Mouse (Mus musculus): ENCODE measurements around the gene Ivd. TPM values are rescaled to one million over a fixed set of nuclear protein-coding genes. Genes with fewer than 3 reads are reported as not detected.
A peak's percentile ranks its signal among the peaks of the same experiment; 100 is the strongest.

Gene Ivd
- polyA plus RNA-seq, 1 experiment from 2014 or later: 68.9 TPM

GRCm38 (mm10) chr2:118903333-118903741, 41.6 kb downstream of the Ivd start:
- TF ChIP-seq CTCF (IDR thresholded peaks at IDR 0.05; ENCODE audit: low read depth): no peak
- ATAC-seq (replicated peaks; ENCODE audit: low FRiP score, low read depth): no peak
- no peak overlapping the region for H3K9ac ChIP-seq (ENCODE audit: low read depth, low read length)

DNA sequence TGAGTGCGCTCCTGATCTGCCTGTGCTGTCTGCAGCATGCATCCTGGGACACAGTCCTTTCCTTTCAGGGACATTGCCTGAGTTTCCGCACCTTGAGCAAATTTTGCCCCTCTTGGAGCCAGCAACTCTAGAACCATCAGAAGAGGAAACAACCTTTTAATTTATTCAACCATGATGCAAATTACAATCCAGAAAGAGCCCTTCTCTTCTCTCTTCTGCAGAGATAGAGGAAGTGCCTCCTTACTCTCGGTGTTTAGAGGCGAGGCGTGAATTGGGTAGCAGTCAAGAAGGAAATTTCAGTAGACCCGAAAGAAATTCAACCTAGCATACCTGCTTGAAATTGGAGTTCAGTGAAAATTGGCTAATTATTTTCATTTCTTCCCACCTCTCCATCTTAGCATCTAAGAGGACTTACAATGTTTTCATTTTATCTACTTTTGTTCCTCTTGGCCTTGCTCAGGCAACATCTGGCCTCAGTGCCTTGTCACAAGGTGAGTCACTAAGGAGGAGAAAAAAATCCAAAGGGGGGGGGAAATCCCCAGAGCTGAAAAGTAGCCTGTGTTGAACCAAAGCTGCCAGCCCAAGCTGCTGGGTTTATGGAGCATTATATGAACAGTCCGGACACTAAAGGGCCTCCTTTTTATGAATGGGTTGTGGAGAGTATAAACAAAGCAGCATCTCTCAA, 43.8 kb downstream of the Ivd start:
- H3K4me2 ChIP-seq (ENCODE audit: low read length): no peak overlapping the region
- H3K27ac ChIP-seq: no peak overlapping the region
- DNase-seq (ENCODE audit: low spot score) (no peak), ATAC-seq (replicated peaks; ENCODE audit: low FRiP score, low read depth) (no peak)
- no peak for TF ChIP-seq CTCF (IDR thresholded peaks at IDR 0.05; ENCODE audit: low read depth)
- H3K27me3 ChIP-seq (ENCODE audit: insufficient read depth, low read length): no peaks in the 10 kb centered on the region
- 0 out of 2 replicates have a peak, but pooled peaks cover 6% of the 10 kb centered on the region for H3K4me1 ChIP-seq (replicated peaks; ENCODE audit: insufficient read depth, low read length)
- no peaks in the 10 kb centered on the region for H3K36me3 ChIP-seq (ENCODE audit: insufficient read depth, low read length)
- no peaks in the 10 kb centered on the region for H3K9me3 ChIP-seq (replicated peaks; ENCODE audit: low read length)
- no peak overlapping the region for H3K4me3 ChIP-seq (replicated peaks; ENCODE audit: low read depth, low read length)
- WGBS: 77% methylated on average over 7 of the region's 7 CpGs
- H3K9ac ChIP-seq (ENCODE audit: low read depth, low read length): no peak overlapping the region

More at GRCm38 (mm10) chr2:118903333-118903741, 41.6 kb downstream of the Ivd start:
- DNase-seq (ENCODE audit: low spot score): no peak
- Histone ChIP-seq H3K4me1 (replicated peaks; ENCODE audit: insufficient read depth, low read length) (peaks cover 9% of the 10 kb centered on the region; the same call in 1 of the 2 replicates), H3K4me3 (replicated peaks; ENCODE audit: low read depth, low read length) (peak overlapping the region; percentile 86; the same call in 1 of the 2 replicates), H3K36me3 (ENCODE audit: insufficient read depth, low read length) (no peaks in the 10 kb centered on the region), H3K27ac (no peak overlapping the region), H3K9me3 (replicated peaks; ENCODE audit: low read length) (no peaks in the 10 kb centered on the region), H3K4me2 (ENCODE audit: low read length) (peak overlapping the region; percentile 99), H3K27me3 (ENCODE audit: insufficient read depth, low read length) (peaks cover 14% of the 10 kb centered on the region; the same call in 1 of the 2 replicates)
- WGBS: 21% methylated on average over 10 of the region's 10 CpGs

DNA sequence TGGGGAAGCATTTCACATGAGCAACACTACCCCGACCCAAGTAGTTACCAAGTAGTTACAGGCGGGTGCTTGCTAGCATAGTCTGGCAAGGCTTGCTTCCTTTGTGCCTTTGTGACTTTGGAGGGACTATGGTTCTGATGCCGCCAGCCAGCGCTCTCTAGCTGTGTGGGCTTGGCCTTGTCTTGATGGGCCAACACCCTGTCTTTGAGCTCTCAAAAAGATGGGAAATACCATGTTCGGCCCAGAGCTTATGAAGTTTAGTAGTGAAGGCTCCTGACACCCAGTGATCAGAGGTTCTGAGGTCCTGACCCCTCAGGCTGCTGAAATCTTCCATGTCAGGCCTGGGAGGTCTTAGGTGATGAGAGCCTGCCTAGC, 44.4 kb downstream of the Ivd start:
- Histone ChIP-seq H3K4me1 (replicated peaks; ENCODE audit: insufficient read depth, low read length) (0 out of 2 replicates have a peak, but pooled peaks cover 2% of the 10 kb centered on the region), H3K4me2 (ENCODE audit: low read length) (no peak overlapping the region), H3K36me3 (ENCODE audit: insufficient read depth, low read length) (no peaks in the 10 kb centered on the region), H3K27me3 (ENCODE audit: insufficient read depth, low read length) (no peaks in the 10 kb centered on the region), H3K9ac (ENCODE audit: low read depth, low read length) (no peak overlapping the region), H3K9me3 (replicated peaks; ENCODE audit: low read length) (no peaks in the 10 kb centered on the region), H3K4me3 (replicated peaks; ENCODE audit: low read depth, low read length) (no peak overlapping the region), H3K27ac (no peak overlapping the region)
- ATAC-seq (replicated peaks; ENCODE audit: low FRiP score, low read depth) (no peak), DNase-seq (ENCODE audit: low spot score) (no peak)
- no peak for TF ChIP-seq CTCF (IDR thresholded peaks at IDR 0.05; ENCODE audit: low read depth)
- 81% methylated on average over 5 of the region's 5 CpGs for WGBS

DNA sequence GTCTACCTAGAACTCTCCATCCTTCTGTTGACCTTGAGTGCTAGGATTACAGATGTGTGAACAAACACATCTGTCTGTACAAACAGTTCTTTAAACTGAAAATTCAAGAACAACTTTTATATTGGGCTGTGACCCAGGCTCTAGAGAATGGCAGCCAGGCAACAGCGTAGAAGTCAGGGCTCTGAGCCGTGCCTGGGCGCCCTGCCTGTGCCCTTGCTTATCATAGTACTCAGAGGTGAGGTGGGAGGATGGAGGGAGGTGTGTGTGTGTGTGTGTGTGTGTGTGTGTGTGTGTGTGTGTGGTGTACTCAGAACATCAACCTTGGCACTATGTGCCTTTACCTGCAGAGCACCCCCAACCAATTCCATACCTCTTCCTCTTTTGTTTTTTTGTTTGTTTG, 46.0 kb downstream of the Ivd start:
- DNase-seq (ENCODE audit: low spot score): no peak
- 73% methylated on average over 3 of the region's 3 CpGs for WGBS
- no peak for TF ChIP-seq CTCF (IDR thresholded peaks at IDR 0.05; ENCODE audit: low read depth)

GRCm38 (mm10) chr2:118909151-118909550, 47.4 kb downstream of the Ivd start:
- no peaks in the 10 kb centered on the region for H3K27me3 ChIP-seq (ENCODE audit: insufficient read depth, low read length)
- no peak overlapping the region for H3K4me2 ChIP-seq (ENCODE audit: low read length)
- TF ChIP-seq CTCF (IDR thresholded peaks at IDR 0.05; ENCODE audit: low read depth): no peak
- H3K27ac ChIP-seq: peak overlapping the region; percentile 25; the same call in 1 of the 2 replicates
- 69% methylated on average over 1 of the region's 1 CpGs for WGBS
- H3K9me3 ChIP-seq (replicated peaks; ENCODE audit: low read length): no peaks in the 10 kb centered on the region
- H3K4me3 ChIP-seq (replicated peaks; ENCODE audit: low read depth, low read length): no peak overlapping the region
- H3K9ac ChIP-seq (ENCODE audit: low read depth, low read length): no peak overlapping the region
- ATAC-seq (replicated peaks; ENCODE audit: low FRiP score, low read depth) (no peak), DNase-seq (ENCODE audit: low spot score) (no peak)
- peaks cover 14% of the 10 kb centered on the region; the same call in 1 of the 2 replicates for H3K4me1 ChIP-seq (replicated peaks; ENCODE audit: insufficient read depth, low read length)
- no peaks in the 10 kb centered on the region for H3K36me3 ChIP-seq (ENCODE audit: insufficient read depth, low read length)

More for the DNA sequence above, 46.0 kb downstream of the Ivd start:
- Histone ChIP-seq H3K36me3 (ENCODE audit: insufficient read depth, low read length) (no peaks in the 10 kb centered on the region), H3K4me3 (replicated peaks; ENCODE audit: low read depth, low read length) (no peak overlapping the region), H3K9ac (ENCODE audit: low read depth, low read length) (no peak overlapping the region), H3K9me3 (replicated peaks; ENCODE audit: low read length) (no peaks in the 10 kb centered on the region), H3K27me3 (ENCODE audit: insufficient read depth, low read length) (no peaks in the 10 kb centered on the region), H3K4me1 (replicated peaks; ENCODE audit: insufficient read depth, low read length) (0 out of 2 replicates have a peak, but pooled peaks cover 3% of the 10 kb centered on the region), H3K27ac (no peak overlapping the region), H3K4me2 (ENCODE audit: low read length) (no peak overlapping the region)
- no peak for ATAC-seq (replicated peaks; ENCODE audit: low FRiP score, low read depth)

- Histone ChIP-seq H3K9ac (ENCODE audit: low read depth, low read length) (no peak overlapping the region), H3K27ac (no peak overlapping the region), H3K4me2 (ENCODE audit: low read length) (no peak overlapping the region), H3K27me3 (ENCODE audit: insufficient read depth, low read length) (no peaks in the 10 kb centered on the region), H3K4me1 (replicated peaks; ENCODE audit: insufficient read depth, low read length) (peaks cover 14% of the 10 kb centered on the region; the same call in 1 of the 2 replicates), H3K9me3 (replicated peaks; ENCODE audit: low read length) (no peaks in the 10 kb centered on the region), H3K36me3 (ENCODE audit: insufficient read depth, low read length) (no peaks in the 10 kb centered on the region), H3K4me3 (replicated peaks; ENCODE audit: low read depth, low read length) (no peak overlapping the region)
- TF ChIP-seq CTCF (IDR thresholded peaks at IDR 0.05; ENCODE audit: low read depth): no peak
- no peak for ATAC-seq (replicated peaks; ENCODE audit: low FRiP score, low read depth)
- DNase-seq (ENCODE audit: low spot score): no peak
- WGBS: 74% methylated on average over 7 of the region's 7 CpGs
These were observed 49.0 kb downstream of the Ivd start for GRCm38 (mm10) chr2:118910605-118911278.
